Mouse (Mus musculus): ENCODE measurements at regions not wholly inside any gene's neighbourhood (a gene's known extent, or its start where the extent isn't known, plus 50 kb on each side); places are given as distances from the start of the nearest gene placed in this dataset.

DNA sequence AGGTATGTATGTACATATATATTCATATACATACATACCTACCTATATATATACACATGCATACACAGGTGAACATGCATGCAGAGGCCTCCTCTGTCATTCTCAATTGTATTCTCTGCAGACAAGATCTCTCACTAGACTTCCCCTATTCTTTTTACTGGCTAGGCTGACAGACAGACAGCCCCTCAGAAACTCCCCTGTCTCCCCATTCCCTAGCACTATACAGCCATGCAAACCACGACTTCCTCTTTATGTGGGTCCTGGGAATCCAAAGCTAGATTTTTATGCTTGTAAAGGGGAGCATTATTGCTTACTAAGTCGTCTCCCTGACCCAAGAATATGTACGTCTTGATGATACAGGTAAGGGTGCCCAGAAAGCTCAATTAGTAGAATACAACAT lies 86.9 kb downstream of the Fam124b start:
- DNase-seq (ENCODE audit: inconsistent ontology term) = no peak

GRCm38 (mm10) chr1:80123966-80124365 lies 94.3 kb downstream of the Fam124b start:
- DNase-seq (ENCODE audit: inconsistent ontology term) = no peak

DNA sequence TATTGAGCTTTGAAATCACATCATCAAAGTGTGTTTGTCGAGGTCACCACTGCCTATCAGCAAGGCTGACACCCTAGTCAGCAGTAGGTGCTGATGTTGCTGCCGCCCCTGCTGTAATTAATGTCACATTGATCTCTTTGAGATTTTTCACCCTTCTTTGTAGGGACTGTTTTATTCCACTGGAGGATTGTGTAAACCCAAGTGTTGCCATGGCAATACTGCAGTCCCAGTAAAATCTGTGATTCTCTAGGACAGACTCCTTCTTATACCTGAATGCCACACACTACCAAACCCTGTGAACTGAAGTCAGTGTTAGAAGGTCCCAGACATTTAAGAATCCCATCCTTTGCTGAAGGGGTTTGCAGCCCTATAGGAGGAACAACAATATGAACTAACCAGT lies 102.4 kb downstream of the Fam124b start:
- DNase-seq (ENCODE audit: inconsistent ontology term) = no peak

GRCm38 (mm10) chr1:80107747-80108476 lies 110.4 kb downstream of the Fam124b start:
- DNase-seq (ENCODE audit: inconsistent ontology term) = no peak

GRCm38 (mm10) chr1:80106269-80106668 lies 112.0 kb downstream of the Fam124b start:
- peak; percentile 11 for DNase-seq (ENCODE audit: inconsistent ontology term)

GRCm38 (mm10) chr1:80098266-80098665 lies 120.0 kb downstream of the Fam124b start:
- DNase-seq (ENCODE audit: inconsistent ontology term) = no peak

DNA sequence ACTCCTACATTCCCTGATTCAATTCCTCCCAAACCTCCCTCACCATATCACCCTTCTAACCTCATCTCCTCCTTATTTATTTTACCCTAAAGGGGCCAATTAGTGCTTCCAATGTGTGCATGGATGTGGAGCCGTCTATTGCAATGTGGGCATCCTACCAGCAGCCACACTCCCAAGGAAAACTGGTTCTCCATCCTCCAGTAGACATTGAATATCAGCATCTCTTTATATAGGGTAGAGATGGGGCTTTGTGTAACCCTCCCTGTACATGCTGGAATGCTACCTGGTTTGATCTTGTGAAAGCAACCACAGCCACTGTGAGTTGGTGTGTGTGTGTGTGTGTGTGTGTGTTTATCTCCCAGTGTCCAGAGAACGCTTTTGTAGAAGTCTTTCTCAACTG lies 126.5 kb downstream of the Fam124b start:
- DNase-seq (ENCODE audit: inconsistent ontology term) = no peak

DNA sequence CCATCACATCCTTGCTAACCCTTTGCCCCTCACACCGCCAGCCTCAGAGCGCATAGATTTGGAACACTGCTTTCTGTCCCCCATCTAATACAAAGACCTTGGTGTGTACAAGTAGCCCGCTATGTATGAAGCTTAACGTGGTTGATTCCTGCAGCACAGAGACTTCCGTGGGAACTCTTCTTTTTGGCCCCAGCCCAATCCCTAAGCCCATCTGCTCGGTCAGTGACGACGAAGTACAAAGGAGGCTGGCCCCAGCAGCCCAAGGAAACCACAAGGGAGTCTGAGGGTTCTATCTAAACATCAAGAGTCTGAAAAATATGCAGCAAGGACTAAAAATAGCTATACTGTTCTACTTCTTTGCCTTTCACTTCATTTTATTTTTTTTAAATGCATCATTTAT lies 126.9 kb downstream of the Fam124b start:
- DNase-seq (ENCODE audit: inconsistent ontology term) = peak; percentile 6

DNA sequence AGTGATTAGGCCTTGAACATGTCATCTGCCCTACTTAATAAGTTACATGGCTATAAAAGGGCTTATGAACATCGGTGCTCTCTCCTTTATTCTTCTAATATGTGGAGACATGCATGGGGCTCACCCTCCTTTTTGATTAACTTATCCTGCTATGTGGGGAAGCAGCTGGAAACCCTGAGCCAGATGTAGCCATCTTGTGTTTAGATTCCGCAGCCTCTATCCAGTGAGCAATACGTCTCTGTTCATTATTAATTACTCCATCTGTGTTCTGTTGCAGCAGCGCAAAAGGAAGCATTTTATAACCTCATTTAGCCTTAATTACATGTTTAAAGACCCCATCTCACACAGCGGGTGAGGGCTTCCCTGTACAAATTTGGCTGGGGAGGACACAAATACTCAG lies 129.6 kb downstream of the Fam124b start:
- no peak for DNase-seq (ENCODE audit: inconsistent ontology term)

GRCm38 (mm10) chr1:80076357-80076756 lies 141.9 kb downstream of the Fam124b start:
- no peak for DNase-seq (ENCODE audit: inconsistent ontology term)

DNA sequence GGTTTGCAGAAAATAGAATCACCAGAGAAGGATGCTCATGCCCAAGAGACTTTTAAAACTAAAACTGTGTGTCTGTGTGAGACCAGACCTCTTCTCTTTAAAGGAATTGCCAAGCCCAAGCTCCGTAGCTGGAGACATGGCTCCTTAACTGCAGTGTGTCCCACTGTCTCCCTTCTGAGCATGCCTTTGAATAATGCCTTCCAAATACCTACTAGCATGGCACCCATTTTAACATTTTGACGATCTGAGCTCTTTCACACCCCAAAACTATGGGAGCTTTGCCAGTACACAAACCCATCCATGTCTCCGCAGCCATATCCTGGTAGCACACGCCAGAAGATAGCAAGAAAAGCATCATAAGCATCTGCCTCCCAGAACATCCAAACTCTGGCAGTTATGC lies 143.9 kb downstream of the Fam124b start:
- no peak for DNase-seq (ENCODE audit: inconsistent ontology term)

DNA sequence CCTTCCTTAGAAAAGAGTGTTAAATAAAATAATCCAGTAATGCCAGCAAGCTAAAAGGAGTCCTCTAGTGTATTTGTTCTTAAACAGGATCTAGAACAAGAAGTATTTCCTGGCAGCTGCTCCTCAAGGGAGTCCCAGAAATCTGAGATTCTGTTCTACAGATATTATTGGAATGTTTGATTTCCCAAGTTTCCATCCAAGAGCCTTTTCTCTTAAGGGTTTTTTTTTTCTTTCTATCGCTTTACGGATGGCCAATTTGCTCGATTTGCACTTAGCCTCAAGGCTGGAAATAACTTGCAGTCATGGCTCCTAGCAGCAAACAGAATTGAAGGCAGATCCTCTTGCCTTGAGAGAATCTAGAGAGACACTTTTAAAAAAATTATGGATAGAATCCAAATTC lies 144.3 kb downstream of the Fam124b start:
- DNase-seq (ENCODE audit: inconsistent ontology term) = no peak

DNA sequence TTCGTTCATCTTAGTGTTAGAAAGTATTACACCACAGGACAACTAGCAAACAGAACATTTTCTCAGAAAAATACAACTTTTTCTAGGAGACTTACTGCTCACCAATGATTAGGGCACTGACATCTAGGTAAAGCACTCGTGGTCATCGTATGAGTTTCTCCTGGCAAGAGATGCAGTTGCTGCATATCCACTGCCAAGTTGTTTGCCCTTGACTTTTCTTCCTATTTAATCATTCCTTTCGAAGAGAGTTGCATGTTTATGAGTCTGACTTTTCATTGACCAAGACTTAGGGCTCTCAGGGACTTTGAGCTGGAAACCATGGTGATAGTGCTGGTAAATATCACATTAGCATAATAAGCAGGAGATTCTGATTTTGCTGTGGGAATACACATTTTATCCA lies 149.1 kb downstream of the Fam124b start:
- no peak for DNase-seq (ENCODE audit: inconsistent ontology term)

DNA sequence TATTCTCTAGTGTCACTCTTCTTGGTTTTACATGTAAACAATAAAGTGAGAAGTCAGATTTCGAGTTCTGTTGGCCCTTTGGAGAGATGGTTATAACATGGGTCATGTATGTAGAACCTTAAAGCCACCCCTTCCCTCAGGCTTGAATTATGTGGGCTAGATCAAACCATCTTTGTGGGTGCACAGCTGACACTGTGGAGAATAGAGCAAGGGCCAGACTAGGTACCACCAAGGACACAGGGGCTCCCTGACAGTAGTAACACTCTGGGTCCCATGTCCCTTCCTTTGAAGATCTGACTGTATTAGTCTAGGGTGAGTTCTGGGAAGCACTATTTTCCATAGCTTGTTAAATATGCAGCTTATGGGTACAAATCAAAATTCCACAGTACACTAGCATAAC lies 156.2 kb downstream of the Fam124b start:
- no peak for DNase-seq (ENCODE audit: inconsistent ontology term)

GRCm38 (mm10) chr1:80061632-80062031 lies 156.6 kb downstream of the Fam124b start:
- no peak for DNase-seq (ENCODE audit: inconsistent ontology term)

DNA sequence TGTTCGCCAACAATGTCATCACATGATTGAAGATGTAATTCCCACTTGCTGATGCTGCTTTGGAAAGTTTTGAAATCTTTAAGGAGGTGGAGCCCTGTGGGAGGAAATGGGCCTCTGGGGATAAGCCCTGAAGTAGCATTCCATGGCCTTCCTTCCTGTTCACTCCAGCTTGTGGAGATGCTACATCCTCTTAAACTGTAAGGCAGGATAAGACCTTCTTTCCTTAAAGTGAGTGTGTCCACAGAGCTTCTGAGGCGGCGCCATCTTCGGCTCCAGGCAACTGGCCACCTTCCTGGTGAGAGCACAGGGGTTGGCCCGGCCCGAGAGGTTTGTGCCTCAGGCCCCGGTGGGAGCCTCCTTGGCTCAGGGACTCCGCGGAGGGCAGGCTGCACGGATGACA lies 173.1 kb downstream of the Fam124b start:
- DNase-seq (ENCODE audit: inconsistent ontology term) = no peak

GRCm38 (mm10) chr1:80040409-80040808 lies 177.9 kb downstream of the Fam124b start:
- no peak for DNase-seq (ENCODE audit: inconsistent ontology term)

DNA sequence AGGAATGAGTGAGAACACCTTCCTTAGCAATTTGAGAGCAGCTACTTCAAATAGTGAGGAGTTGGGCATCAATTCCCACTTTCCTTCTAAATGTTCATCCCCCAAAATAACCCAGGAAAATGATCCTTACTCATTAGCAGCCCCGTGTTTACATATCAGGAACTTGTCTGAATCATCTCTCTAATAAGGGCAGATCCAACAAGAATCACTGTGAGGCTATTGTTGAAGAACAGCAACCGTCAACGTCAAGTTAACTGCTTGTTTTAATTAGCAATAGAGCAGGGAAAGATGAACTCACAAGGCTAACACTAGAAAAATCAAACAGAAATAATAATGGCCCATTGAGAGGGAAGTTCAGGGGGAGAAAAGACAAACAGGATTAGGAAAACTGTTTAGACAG lies 178.4 kb downstream of the Fam124b start:
- peak; percentile 66 for DNase-seq (ENCODE audit: inconsistent ontology term)

- DNase-seq (ENCODE audit: inconsistent ontology term) = no peak
Observed at GRCm38 (mm10) chr1:80039161-80039560, 178.2 kb upstream of the Serpine2 start.

- DNase-seq (ENCODE audit: inconsistent ontology term) = no peak
Observed at GRCm38 (mm10) chr1:80038059-80038458, 177.1 kb upstream of the Serpine2 start.

- no peak for DNase-seq (ENCODE audit: inconsistent ontology term)
Observed at GRCm38 (mm10) chr1:80036436-80036835, 175.5 kb upstream of the Serpine2 start.

- DNase-seq (ENCODE audit: inconsistent ontology term) = no peak
Observed at GRCm38 (mm10) chr1:80033522-80033921, 172.5 kb upstream of the Serpine2 start.

DNA sequence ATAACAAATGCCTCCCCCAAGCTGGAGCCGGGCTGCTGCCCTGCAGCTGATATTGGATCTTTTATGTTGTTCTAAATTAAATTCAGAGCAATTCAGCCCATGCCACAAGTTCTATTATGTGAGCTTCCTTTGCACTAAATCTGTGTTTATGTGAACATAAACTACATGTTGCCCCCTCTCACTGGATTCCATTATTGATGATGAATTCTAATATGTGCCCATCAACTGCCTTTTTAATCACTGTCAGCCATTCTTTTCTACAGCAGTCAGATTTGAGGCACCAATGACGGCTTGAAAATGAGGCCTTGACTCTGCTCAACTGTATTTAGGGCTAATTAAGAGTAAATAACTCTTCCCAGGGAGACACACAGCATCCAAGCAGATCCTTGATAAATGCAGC lies 172.1 kb upstream of the Serpine2 start:
- DNase-seq (ENCODE audit: inconsistent ontology term) = no peak

- DNase-seq (ENCODE audit: inconsistent ontology term) = no peak
Observed at GRCm38 (mm10) chr1:80032464-80032863, 171.5 kb upstream of the Serpine2 start.

Data from Muller cell, postnatal 12 days (primary cell).